Mouse (Mus musculus): Measurements from ENCODE around the gene Lrrc51. TPM values are rescaled to one million over a fixed set of nuclear protein-coding genes. Genes with fewer than 3 reads are reported as not detected.
A peak's percentile ranks its signal among the peaks of the same experiment; 100 is the strongest.

Gene Lrrc51
- total and polyA plus RNA-seq, 3 experiments, result 13.6 to 30.8 TPM; not detected in 1

DNA sequence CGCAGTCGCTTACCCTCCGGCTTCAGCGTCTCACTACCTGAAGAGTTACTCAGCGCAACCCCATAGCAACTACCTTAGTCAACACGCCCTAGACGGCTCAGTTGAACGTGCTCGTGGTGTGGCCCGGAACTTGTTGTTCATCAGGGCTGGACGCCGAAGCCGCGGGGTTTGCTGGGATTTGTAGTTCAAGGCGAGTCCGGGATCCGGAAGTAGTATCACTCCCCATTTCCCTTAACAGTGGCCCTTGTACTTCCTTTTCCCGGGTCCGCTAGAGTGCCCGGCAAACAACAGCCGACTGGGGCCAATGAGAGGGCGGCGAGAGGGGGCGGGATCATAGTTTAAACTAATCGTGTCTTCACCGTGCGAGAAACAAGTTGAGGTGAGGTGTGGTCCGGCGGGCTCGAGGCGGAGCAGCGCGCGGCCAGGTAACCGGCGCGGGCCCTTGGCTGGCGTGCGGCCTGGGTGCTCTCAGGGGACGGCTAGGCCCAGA is at the start of gene Lrrc51, which contains the start of gene Numa1 (continued):
- TF ChIP-seq MYC (IDR thresholded peaks at IDR 0.05; ENCODE audit: low read depth, low read length) (peak; percentile 94), CTCF (IDR thresholded peaks at IDR 0.05 in 2 of 3, conservative IDR thresholded peaks at IDR 0.05 in 1 of 3; ENCODE audit: control insufficient read depth in 1 of 3, insufficient read depth in 1 of 3, low read depth in 2 of 3, low read length in 3 of 3, poor library complexity in 1 of 3, severe bottlenecking in 1 of 3) (no peak), CHD1 (IDR thresholded peaks at IDR 0.05; ENCODE audit: low read depth, low read length) (no peak)

DNA sequence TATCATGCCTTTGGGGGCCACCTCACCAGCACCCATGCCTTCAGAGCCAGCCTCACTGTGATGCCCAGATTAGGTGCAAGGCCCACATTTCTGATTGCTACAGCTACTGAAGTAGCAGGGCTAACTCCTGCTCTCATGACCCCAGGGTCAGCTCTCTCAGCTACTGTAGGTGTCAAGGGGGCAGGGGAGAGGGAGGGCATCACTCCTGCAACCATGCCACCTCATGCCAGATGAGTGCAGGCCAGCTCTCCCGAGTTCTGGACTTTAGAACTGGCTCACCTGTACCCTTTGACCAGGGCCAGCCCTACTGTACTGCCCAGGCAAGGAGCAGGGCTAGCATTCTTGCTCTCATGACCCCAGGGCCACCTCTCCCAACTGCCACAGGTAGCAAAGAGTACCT is 49.0 kb upstream of the Lrrc51 start:
- no peak for TF ChIP-seq GATA1 (IDR thresholded peaks at IDR 0.05; ENCODE audit: low read depth, low read length)
- TF ChIP-seq ELF1 (IDR thresholded peaks at IDR 0.05; ENCODE audit: low read depth, low read length), result no peak
- no peak for TF ChIP-seq MXI1 (IDR thresholded peaks at IDR 0.05; ENCODE audit: low read depth, low read length)
- TF ChIP-seq POLR2AphosphoS2 (IDR thresholded peaks at IDR 0.05; ENCODE audit: low read length), result no peak
- TF ChIP-seq SIN3A (IDR thresholded peaks at IDR 0.05; ENCODE audit: low read length), result no peak
- no peak for TF ChIP-seq ETS1 (IDR thresholded peaks at IDR 0.05; ENCODE audit: low read depth, low read length)
- no peak for TF ChIP-seq TCF12 (IDR thresholded peaks at IDR 0.05; ENCODE audit: low read depth, low read length)
- TF ChIP-seq ZKSCAN1 (IDR thresholded peaks at IDR 0.05; ENCODE audit: low read depth, low read length), result no peak
- Histone ChIP-seq H3K4me3 (ENCODE audit: control insufficient read depth in 1 of 2, insufficient read depth in 1 of 2, low read depth in 2 of 2, low read length in 2 of 2) (no peak overlapping the region), H3K9me3 (replicated peaks; ENCODE audit: insufficient read depth, low read length) (no peaks in the 10 kb centered on the region), H3K36me3 (ENCODE audit: control insufficient read depth in 1 of 2, insufficient read depth in 2 of 2, low read length in 2 of 2) (peaks cover 0 to 9% of the 10 kb centered on the region in 2 experiments; a peak in 2 of 4 replicates), H3K9ac (ENCODE audit: control insufficient read depth, low read depth, low read length, poor library complexity, severe bottlenecking) (no peak overlapping the region), H3K79me2 (ENCODE audit: control insufficient read depth, insufficient read depth, low read length, poor library complexity) (no peaks in the 10 kb centered on the region), H3K4me1 (ENCODE audit: control insufficient read depth in 1 of 2, insufficient read depth in 2 of 2, low read length in 2 of 2) (no peaks in the 10 kb centered on the region), H3K27ac (ENCODE audit: control insufficient read depth, low read depth, low read length) (no peak overlapping the region), H3K27me3 (ENCODE audit: control insufficient read depth in 1 of 2, insufficient read depth in 2 of 2, low read length in 2 of 2) (no peaks in the 10 kb centered on the region)
- no peak for DNase-seq (ENCODE audit: low read depth, low spot score)

DNA sequence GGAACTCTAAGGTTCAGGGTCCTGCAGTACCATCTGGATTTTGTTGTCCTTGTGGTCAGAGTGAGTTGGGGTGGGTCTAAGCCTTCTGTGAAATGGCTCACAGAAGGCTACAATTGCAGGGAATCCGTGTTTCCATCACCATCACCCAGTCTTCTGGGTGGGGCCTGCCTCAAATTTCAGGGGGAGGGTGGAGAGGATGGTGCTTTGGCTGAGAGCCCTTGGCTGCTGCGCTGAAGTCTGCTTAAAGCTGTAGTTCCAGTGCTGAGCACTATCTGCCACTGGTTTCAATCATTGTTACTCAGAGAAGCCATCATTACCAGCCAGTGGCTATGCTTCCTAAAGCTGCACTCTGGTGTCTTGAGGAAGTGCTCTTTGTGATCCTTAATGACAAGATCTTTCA is 40.8 kb upstream of the Lrrc51 start:
- TF ChIP-seq MXI1 (IDR thresholded peaks at IDR 0.05; ENCODE audit: low read depth, low read length) (no peak), MYC (IDR thresholded peaks at IDR 0.05; ENCODE audit: low read depth, low read length) (no peak), SMC3 (IDR thresholded peaks at IDR 0.05; ENCODE audit: low read depth, low read length) (no peak), RCOR1 (IDR thresholded peaks at IDR 0.05; ENCODE audit: low read depth, low read length) (no peak), BHLHE40 (IDR thresholded peaks at IDR 0.05; ENCODE audit: borderline replicate concordance, low read depth, low read length) (no peak), ZNF384 (IDR thresholded peaks at IDR 0.05; ENCODE audit: low read depth, low read length) (no peak), GATA1 (IDR thresholded peaks at IDR 0.05; ENCODE audit: low read depth, low read length) (no peak), ZC3H11A (IDR thresholded peaks at IDR 0.05; ENCODE audit: low read depth, low read length) (no peak), SIN3A (IDR thresholded peaks at IDR 0.05; ENCODE audit: low read length) (no peak), USF2 (IDR thresholded peaks at IDR 0.05; ENCODE audit: borderline replicate concordance in 1 of 2, insufficient read depth in 1 of 2, low read depth in 1 of 2, low read length in 2 of 2) (no peak), ZKSCAN1 (IDR thresholded peaks at IDR 0.05; ENCODE audit: low read depth, low read length) (no peak), MAZ (IDR thresholded peaks at IDR 0.05; ENCODE audit: low read depth, low read length) (no peak), MYB (IDR thresholded peaks at IDR 0.05; ENCODE audit: low read depth, low read length) (no peak), CHD1 (IDR thresholded peaks at IDR 0.05; ENCODE audit: low read depth, low read length) (no peak), TCF12 (IDR thresholded peaks at IDR 0.05; ENCODE audit: low read depth, low read length) (no peak), HCFC1 (IDR thresholded peaks at IDR 0.05; ENCODE audit: low read depth, low read length) (no peak), NRF1 (IDR thresholded peaks at IDR 0.05; ENCODE audit: insufficient read depth, low read depth, low read length, poor library complexity, severe bottlenecking) (no peak), KAT2A (conservative IDR thresholded peaks at IDR 0.05; ENCODE audit: low read depth, low read length) (no peak)
- H3K4me3 ChIP-seq (ENCODE audit: control insufficient read depth in 1 of 2, insufficient read depth in 1 of 2, low read depth in 2 of 2, low read length in 2 of 2), result no peak overlapping the region
- H3K27me3 ChIP-seq (ENCODE audit: control insufficient read depth in 1 of 2, insufficient read depth in 2 of 2, low read length in 2 of 2), result no peaks in the 10 kb centered on the region
- no peak overlapping the region for H3K27ac ChIP-seq (ENCODE audit: control insufficient read depth, low read depth, low read length)
- peaks cover 2 to 6% of the 10 kb centered on the region in 2 experiments; a peak in 3 of 4 replicates for H3K36me3 ChIP-seq (ENCODE audit: control insufficient read depth in 1 of 2, insufficient read depth in 2 of 2, low read length in 2 of 2)
- H3K9ac ChIP-seq (ENCODE audit: control insufficient read depth, low read depth, low read length, poor library complexity, severe bottlenecking), result no peak overlapping the region
- H3K9me3 ChIP-seq (replicated peaks; ENCODE audit: insufficient read depth, low read length), result no peaks in the 10 kb centered on the region
- peaks cover 5 to 7% of the 10 kb centered on the region in 2 experiments; a peak in 2 of 4 replicates for H3K4me1 ChIP-seq (ENCODE audit: control insufficient read depth in 1 of 2, insufficient read depth in 2 of 2, low read length in 2 of 2)
- peaks cover 34% of the 10 kb centered on the region for H3K79me2 ChIP-seq (ENCODE audit: control insufficient read depth, insufficient read depth, low read length, poor library complexity)
- no peak for DNase-seq (ENCODE audit: low read depth, low spot score)
